Mouse (Mus musculus): ENCODE measurements around the gene Gm20388. TPM values are rescaled to one million over a fixed set of nuclear protein-coding genes. Genes with fewer than 3 reads are reported as not detected.

Gm20388 gene
- polyA plus RNA-seq, 1 experiment from 2014 or later, result not detected

- Histone ChIP-seq H3K27ac (replicated peaks in 1 of 2; ENCODE audit: control insufficient read depth in 1 of 2, insufficient read depth in 1 of 2, low read depth in 2 of 2, low read length in 2 of 2) (no peak overlapping the region; a peak in 1 of 4 replicates), H3K9ac (ENCODE audit: low read length) (peak overlapping the region; percentile 84), H3K36me3 (ENCODE audit: control insufficient read depth, insufficient read depth, low read length) (peaks cover 15% of the 10 kb centered on the region), H3K27me3 (ENCODE audit: control insufficient read depth, insufficient read depth, low read length) (no peaks in the 10 kb centered on the region), H3K4me2 (ENCODE audit: low read length) (peak overlapping the region; percentile 89), H3K4me3 (ENCODE audit: control insufficient read depth in 1 of 2, insufficient read depth in 1 of 2, low read depth in 1 of 2, low read length in 2 of 2) (no peak overlapping the region), H3K9me3 (ENCODE audit: control insufficient read depth, low read length) (no peaks in the 10 kb centered on the region), H3K4me1 (ENCODE audit: control insufficient read depth in 2 of 2, insufficient read depth in 2 of 2, low read length in 2 of 2) (peaks cover 8 to 21% of the 10 kb centered on the region in 2 experiments)
- 68% methylated on average over 4 of the region's 4 CpGs for WGBS
- ATAC-seq (ENCODE audit: insufficient number of reproducible peaks, insufficient read depth, low FRiP score, low read depth), result no peak
Observed at GRCm38 (mm10) chr8:122610209-122610608, 2699.6 kb downstream of the Gm20388 start.

GRCm38 (mm10) chr8:122610612-122611277, 2700.1 kb downstream of the Gm20388 start:
- 1% methylated on average over 20 of the region's 20 CpGs for WGBS
- Histone ChIP-seq H3K9me3 (ENCODE audit: control insufficient read depth, low read length) (no peaks in the 10 kb centered on the region), H3K36me3 (ENCODE audit: control insufficient read depth, insufficient read depth, low read length) (peaks cover 18% of the 10 kb centered on the region)

GRCm38 (mm10) chr8:122611295-122612133, 2700.9 kb downstream of the Gm20388 start, which contains the start of the genes Galns and Trappc2l:
Gene Galns, minus strand, starts transcription at chr8:122611463.
Gene Trappc2l, plus strand, starts transcription at chr8:122611640.
- peak within 1 kb of the TSS; percentile 77 to 88 for H3K27ac ChIP-seq (replicated peaks in 1 of 2; ENCODE audit: control insufficient read depth in 1 of 2, insufficient read depth in 1 of 2, low read depth in 2 of 2, low read length in 2 of 2)
- peak within 1 kb of the TSS; percentile 81 to 83 for H3K4me3 ChIP-seq (ENCODE audit: control insufficient read depth in 1 of 2, insufficient read depth in 1 of 2, low read depth in 1 of 2, low read length in 2 of 2)
- WGBS, result under 1% methylated on average over 49 of the region's 57 CpGs
- H3K9me3 ChIP-seq (ENCODE audit: control insufficient read depth, low read length), result no peaks in the 10 kb centered on the region
- peak; percentile 98 for ATAC-seq (ENCODE audit: insufficient number of reproducible peaks, insufficient read depth, low FRiP score, low read depth)
- H3K36me3 ChIP-seq (ENCODE audit: control insufficient read depth, insufficient read depth, low read length), result peaks cover 18% of the 10 kb centered on the region
- H3K9ac ChIP-seq (ENCODE audit: low read length), result peak within 1 kb of the TSS; percentile 84
- H3K4me1 ChIP-seq (ENCODE audit: control insufficient read depth in 2 of 2, insufficient read depth in 2 of 2, low read length in 2 of 2), result peaks cover 7 to 16% of the 10 kb centered on the region in 2 experiments
- no peaks in the 10 kb centered on the region for H3K27me3 ChIP-seq (ENCODE audit: control insufficient read depth, insufficient read depth, low read length)
- peak within 1 kb of the TSS; percentile 89 for H3K4me2 ChIP-seq (ENCODE audit: low read length)

More at GRCm38 (mm10) chr8:122610612-122611277, 2700.1 kb downstream of the Gm20388 start:
- peaks cover 5 to 16% of the 10 kb centered on the region in 2 experiments for H3K4me1 ChIP-seq (ENCODE audit: control insufficient read depth in 2 of 2, insufficient read depth in 2 of 2, low read length in 2 of 2)
- H3K27me3 ChIP-seq (ENCODE audit: control insufficient read depth, insufficient read depth, low read length), result no peaks in the 10 kb centered on the region
- peak; percentile 12 for ATAC-seq (ENCODE audit: insufficient number of reproducible peaks, insufficient read depth, low FRiP score, low read depth)
- peak overlapping the region; percentile 89 for H3K4me2 ChIP-seq (ENCODE audit: low read length)
- peak overlapping the region; percentile 60 to 81 for H3K27ac ChIP-seq (replicated peaks in 1 of 2; ENCODE audit: control insufficient read depth in 1 of 2, insufficient read depth in 1 of 2, low read depth in 2 of 2, low read length in 2 of 2)
- peak overlapping the region; percentile 69 to 81 for H3K4me3 ChIP-seq (ENCODE audit: control insufficient read depth in 1 of 2, insufficient read depth in 1 of 2, low read depth in 1 of 2, low read length in 2 of 2)
- H3K9ac ChIP-seq (ENCODE audit: low read length), result peak overlapping the region; percentile 84

GRCm38 (mm10) chr8:122616181-122616905, 2705.7 kb downstream of the Gm20388 start:
- WGBS, result 65% methylated on average over 9 of the region's 9 CpGs
- Histone ChIP-seq H3K9me3 (ENCODE audit: control insufficient read depth, low read length) (no peaks in the 10 kb centered on the region), H3K36me3 (ENCODE audit: control insufficient read depth, insufficient read depth, low read length) (peaks cover 18% of the 10 kb centered on the region), H3K4me3 (ENCODE audit: control insufficient read depth in 1 of 2, insufficient read depth in 1 of 2, low read depth in 1 of 2, low read length in 2 of 2) (no peak overlapping the region), H3K4me2 (ENCODE audit: low read length) (no peak overlapping the region), H3K4me1 (ENCODE audit: control insufficient read depth in 2 of 2, insufficient read depth in 2 of 2, low read length in 2 of 2) (peaks cover 2 to 12% of the 10 kb centered on the region in 2 experiments), H3K27me3 (ENCODE audit: control insufficient read depth, insufficient read depth, low read length) (no peaks in the 10 kb centered on the region), H3K27ac (replicated peaks in 1 of 2; ENCODE audit: control insufficient read depth in 1 of 2, insufficient read depth in 1 of 2, low read depth in 2 of 2, low read length in 2 of 2) (no peak overlapping the region), H3K9ac (ENCODE audit: low read length) (no peak overlapping the region)
- no peak for ATAC-seq (ENCODE audit: insufficient number of reproducible peaks, insufficient read depth, low FRiP score, low read depth)

GRCm38 (mm10) chr8:122617947-122618546, 2707.4 kb downstream of the Gm20388 start:
- ATAC-seq (ENCODE audit: insufficient number of reproducible peaks, insufficient read depth, low FRiP score, low read depth), result no peak
- no peaks in the 10 kb centered on the region for H3K9me3 ChIP-seq (ENCODE audit: control insufficient read depth, low read length)
- H3K9ac ChIP-seq (ENCODE audit: low read length), result no peak overlapping the region
- H3K4me3 ChIP-seq (ENCODE audit: control insufficient read depth in 1 of 2, insufficient read depth in 1 of 2, low read depth in 1 of 2, low read length in 2 of 2), result no peak overlapping the region
- peaks cover 18% of the 10 kb centered on the region for H3K36me3 ChIP-seq (ENCODE audit: control insufficient read depth, insufficient read depth, low read length)
- H3K4me1 ChIP-seq (ENCODE audit: control insufficient read depth in 2 of 2, insufficient read depth in 2 of 2, low read length in 2 of 2), result peaks cover 2 to 3% of the 10 kb centered on the region in 2 experiments; a peak in 1 of 4 replicates
- no peak overlapping the region for H3K4me2 ChIP-seq (ENCODE audit: low read length)
- no peak overlapping the region for H3K27ac ChIP-seq (replicated peaks in 1 of 2; ENCODE audit: control insufficient read depth in 1 of 2, insufficient read depth in 1 of 2, low read depth in 2 of 2, low read length in 2 of 2)
- H3K27me3 ChIP-seq (ENCODE audit: control insufficient read depth, insufficient read depth, low read length), result no peaks in the 10 kb centered on the region; the same call in 1 of the 2 replicates
- 33% methylated on average over 5 of the region's 7 CpGs for WGBS

- Histone ChIP-seq H3K27ac (replicated peaks in 1 of 2; ENCODE audit: control insufficient read depth in 1 of 2, insufficient read depth in 1 of 2, low read depth in 2 of 2, low read length in 2 of 2) (no peak overlapping the region), H3K4me2 (ENCODE audit: low read length) (no peak overlapping the region), H3K27me3 (ENCODE audit: control insufficient read depth, insufficient read depth, low read length) (no peaks in the 10 kb centered on the region; the same call in 1 of the 2 replicates), H3K9ac (ENCODE audit: low read length) (no peak overlapping the region), H3K4me3 (ENCODE audit: control insufficient read depth in 1 of 2, insufficient read depth in 1 of 2, low read depth in 1 of 2, low read length in 2 of 2) (no peak overlapping the region), H3K4me1 (ENCODE audit: control insufficient read depth in 2 of 2, insufficient read depth in 2 of 2, low read length in 2 of 2) (peaks cover 2 to 3% of the 10 kb centered on the region in 2 experiments; a peak in 2 of 4 replicates), H3K36me3 (ENCODE audit: control insufficient read depth, insufficient read depth, low read length) (peaks cover 11% of the 10 kb centered on the region), H3K9me3 (ENCODE audit: control insufficient read depth, low read length) (no peaks in the 10 kb centered on the region)
- 68% methylated on average over 6 of the region's 6 CpGs for WGBS
- ATAC-seq (ENCODE audit: insufficient number of reproducible peaks, insufficient read depth, low FRiP score, low read depth), result no peak
Observed at GRCm38 (mm10) chr8:122618660-122619378, 2708.2 kb downstream of the Gm20388 start.

Measured in heart, embryonic 14.5 days (tissue).